Mouse (Mus musculus): ENCODE data around the gene Cntnap2.
"Not testable (repeated sequence)": the region's sequence is repeated elsewhere in the genome, so short reads cannot be mapped to it uniquely, and the experiment has no call there.

DNA sequence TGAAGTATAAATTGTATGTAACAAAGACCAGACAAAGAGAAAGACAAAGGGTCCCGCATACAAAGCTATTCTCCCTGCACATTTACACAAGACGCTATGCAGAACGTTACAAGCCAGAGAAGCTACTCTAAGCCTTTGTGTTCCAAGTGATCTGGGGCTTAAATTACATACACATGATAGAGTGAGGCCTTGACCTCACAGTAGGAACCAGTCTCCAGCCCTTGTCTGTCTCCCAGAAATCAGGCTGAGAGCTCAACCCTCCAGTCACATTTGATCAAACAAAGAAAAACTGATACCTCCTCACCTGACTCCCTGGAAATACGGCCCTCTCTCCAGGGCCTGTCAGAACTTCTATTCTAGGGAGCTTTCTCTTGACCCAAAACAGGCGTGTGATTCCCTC, 2122.2 kb downstream of the Cntnap2 start:
- not testable (repeated sequence) for TF ChIP-seq CTCF, EP300 (IDR thresholded peaks at IDR 0.05; ENCODE audit: low read depth)
